Mouse (Mus musculus) megakaryocyte, embryonic 14.5 days (primary cell): ENCODE data around the gene Prelid3b.

Source experiments
- FLI1 ChIP-seq: IDR thresholded peaks from 2 replicates; pipeline ENCODE4 v1.6.1; 2012; ENCODE audit warnings: low read length, inconsistent platforms, mixed read lengths
- GATA1 ChIP-seq: IDR thresholded peaks from 3 replicates; pipeline ENCODE4 v1.6.1; 2012; ENCODE audit warnings: mixed read lengths, low read length, inconsistent platforms, borderline replicate concordance

DNA sequence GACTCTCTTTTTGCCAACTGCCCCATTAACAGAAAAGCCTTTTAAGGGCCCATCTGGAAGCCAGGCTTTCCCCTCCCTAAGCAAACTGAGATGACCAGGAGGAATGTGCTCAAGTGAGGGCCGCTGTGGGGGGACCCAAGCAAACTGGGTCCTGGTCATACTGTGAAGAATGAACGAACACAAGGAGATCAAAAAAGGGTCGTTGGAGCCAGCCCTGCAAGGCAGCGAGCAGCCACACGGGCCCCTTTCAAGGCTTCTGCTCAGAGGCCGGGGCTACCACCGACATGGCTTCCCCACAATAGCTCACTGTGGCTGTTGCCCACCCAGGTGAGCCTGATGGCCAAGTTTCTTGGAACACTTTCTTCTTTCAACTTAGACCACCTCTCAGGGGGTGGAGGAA, 26.4 kb downstream of the Prelid3b start:
- TF ChIP-seq GATA1 (no peak), FLI1 (no peak)
